Mouse (Mus musculus): ENCODE measurements around the gene Dhh. TPM values are rescaled to one million over a fixed set of nuclear protein-coding genes. Genes with fewer than 3 reads are reported as not detected.

Gene Dhh
- polyA plus RNA-seq, 1 experiment from 2014 or later, result 0.18 TPM

- no peak for DNase-seq (ENCODE audit: low spot score)
- H3K9me3 ChIP-seq (replicated peaks; ENCODE audit: control insufficient read depth, low read length), result no peaks in the 10 kb centered on the region
- H3K4me3 ChIP-seq (ENCODE audit: low read depth, low read length), result 0 out of 2 replicates have a peak overlapping the region, but pooled peaks have one; percentile 13
- H3K4me2 ChIP-seq (ENCODE audit: low read length), result no peak overlapping the region
- peaks cover 72% of the 10 kb centered on the region for H3K27me3 ChIP-seq (replicated peaks; ENCODE audit: control insufficient read depth, insufficient read depth, low read length)
- H3K36me3 ChIP-seq (ENCODE audit: control insufficient read depth, insufficient read depth, low read length), result no peaks in the 10 kb centered on the region
- H3K4me1 ChIP-seq (ENCODE audit: control insufficient read depth, insufficient read depth, low read length), result peaks cover 15% of the 10 kb centered on the region; the same call in 1 of the 2 replicates
- 3% methylated on average over 10 of the region's 10 CpGs for WGBS
- no peak overlapping the region for H3K27ac ChIP-seq (ENCODE audit: low read depth, low read length)
- H3K9ac ChIP-seq (ENCODE audit: low read length), result no peak overlapping the region
- no peak for ATAC-seq
Observed at GRCm38 (mm10) chr15:98897495-98897894, 845 bp downstream of the Dhh start.

GRCm38 (mm10) chr15:98895635-98896589, 2.4 kb downstream of the Dhh start:
- Histone ChIP-seq H3K4me2 (ENCODE audit: low read length) (peak overlapping the region; percentile 42), H3K27me3 (replicated peaks; ENCODE audit: control insufficient read depth, insufficient read depth, low read length) (peaks cover 80% of the 10 kb centered on the region), H3K9ac (ENCODE audit: low read length) (peak overlapping the region; percentile 22), H3K27ac (ENCODE audit: low read depth, low read length) (no peak overlapping the region), H3K36me3 (ENCODE audit: control insufficient read depth, insufficient read depth, low read length) (no peaks in the 10 kb centered on the region), H3K9me3 (replicated peaks; ENCODE audit: control insufficient read depth, low read length) (no peaks in the 10 kb centered on the region), H3K4me1 (ENCODE audit: control insufficient read depth, insufficient read depth, low read length) (peaks cover 15% of the 10 kb centered on the region; the same call in 1 of the 2 replicates), H3K4me3 (ENCODE audit: low read depth, low read length) (peak overlapping the region; percentile 17)
- no peak for ATAC-seq
- DNase-seq (ENCODE audit: low spot score), result peak; percentile 34
- 1% methylated on average over 41 of the region's 41 CpGs for WGBS

DNA sequence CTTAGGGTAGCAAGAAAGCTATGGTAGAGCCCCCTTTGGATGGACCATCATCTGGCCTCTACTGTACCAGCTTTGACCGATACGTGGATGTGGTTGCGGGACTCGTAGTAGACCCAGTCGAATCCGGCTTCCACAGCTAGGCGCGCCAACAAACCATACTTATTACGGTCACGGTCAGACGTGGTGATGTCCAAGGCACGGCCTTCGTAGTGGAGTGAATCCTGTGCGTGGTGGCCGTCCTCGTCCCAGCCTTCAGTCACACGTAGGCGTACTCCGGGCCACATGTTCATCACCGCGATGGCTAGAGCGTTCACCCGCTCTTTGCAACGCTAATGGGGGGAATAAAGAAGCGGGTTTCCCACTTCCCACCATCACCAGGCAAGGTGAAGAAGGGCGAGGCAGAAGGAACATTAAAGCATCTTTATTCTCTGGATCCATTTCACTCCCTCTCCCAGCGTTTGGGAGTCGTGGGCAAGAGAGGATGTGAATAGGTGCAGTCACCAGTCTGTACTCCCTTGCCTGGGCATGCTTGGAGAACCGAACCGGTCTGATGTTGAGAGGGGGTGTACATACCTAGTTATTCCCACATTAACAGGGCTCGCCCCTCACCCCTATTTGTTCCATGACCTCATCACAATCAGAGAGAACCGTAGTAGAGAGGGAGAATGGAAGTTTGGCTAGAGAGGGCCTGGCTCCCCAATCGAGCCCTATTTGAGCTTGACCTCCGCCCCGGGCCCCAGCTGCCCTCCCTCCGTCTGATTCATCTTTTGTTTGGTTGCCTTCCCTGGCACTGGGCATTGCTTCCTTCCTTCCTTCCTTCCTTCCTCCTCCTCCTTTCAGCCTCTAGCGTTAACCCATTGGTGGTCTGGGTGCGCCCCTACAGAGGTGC, 3.4 kb downstream of the Dhh start:
- no peak overlapping the region for H3K27ac ChIP-seq (ENCODE audit: low read depth, low read length)
- peak overlapping the region; percentile 42 for H3K4me3 ChIP-seq (ENCODE audit: low read depth, low read length)
- H3K27me3 ChIP-seq (replicated peaks; ENCODE audit: control insufficient read depth, insufficient read depth, low read length), result peaks cover 77% of the 10 kb centered on the region
- no peaks in the 10 kb centered on the region for H3K9me3 ChIP-seq (replicated peaks; ENCODE audit: control insufficient read depth, low read length)
- H3K9ac ChIP-seq (ENCODE audit: low read length), result peak overlapping the region; percentile 55
- H3K4me1 ChIP-seq (ENCODE audit: control insufficient read depth, insufficient read depth, low read length), result peaks cover 15% of the 10 kb centered on the region; the same call in 1 of the 2 replicates
- DNase-seq (ENCODE audit: low spot score) (no peak), ATAC-seq (no peak)
- H3K36me3 ChIP-seq (ENCODE audit: control insufficient read depth, insufficient read depth, low read length), result no peaks in the 10 kb centered on the region
- peak overlapping the region; percentile 88 for H3K4me2 ChIP-seq (ENCODE audit: low read length)
- WGBS, result 3% methylated on average over 38 of the region's 38 CpGs

- Histone ChIP-seq H3K4me3 (ENCODE audit: low read depth, low read length) (peak within 1 kb of the TSS; percentile 42), H3K4me1 (ENCODE audit: control insufficient read depth, insufficient read depth, low read length) (peaks cover 15% of the 10 kb centered on the region; the same call in 1 of the 2 replicates), H3K9me3 (replicated peaks; ENCODE audit: control insufficient read depth, low read length) (no peaks in the 10 kb centered on the region), H3K9ac (ENCODE audit: low read length) (peak within 1 kb of the TSS; percentile 55), H3K27me3 (replicated peaks; ENCODE audit: control insufficient read depth, insufficient read depth, low read length) (peaks cover 74% of the 10 kb centered on the region), H3K4me2 (ENCODE audit: low read length) (peak within 1 kb of the TSS; percentile 88), H3K27ac (ENCODE audit: low read depth, low read length) (no peak within 1 kb of the TSS), H3K36me3 (ENCODE audit: control insufficient read depth, insufficient read depth, low read length) (no peaks in the 10 kb centered on the region)
- no peak for DNase-seq (ENCODE audit: low spot score)
- no peak for ATAC-seq
- WGBS, result under 1% methylated on average over 77 of the region's 77 CpGs
Observed at GRCm38 (mm10) chr15:98893940-98894745, 4.2 kb downstream of the Dhh start, which contains the start of gene Rhebl1. Gene Rhebl1 (minus strand): TSS chr15:98894540.

DNA sequence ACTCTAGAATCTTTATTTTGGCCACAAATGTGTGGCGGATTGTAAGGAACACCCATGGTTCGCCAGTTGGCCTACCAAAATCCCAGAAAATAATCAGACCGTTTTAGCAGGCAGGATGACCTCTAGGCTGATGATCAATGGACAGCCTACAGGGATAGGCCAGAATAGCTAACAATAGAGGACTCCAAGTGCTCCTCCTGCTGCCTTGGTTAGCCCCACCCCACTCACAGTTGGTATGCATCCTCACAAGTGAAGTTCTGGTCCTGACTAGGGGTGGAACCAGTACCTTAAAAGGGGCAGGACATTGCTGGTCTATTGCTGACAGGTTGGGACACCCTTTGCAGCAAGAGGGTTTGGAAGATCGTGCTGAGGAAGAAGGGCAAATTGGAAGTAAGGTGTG, 5.3 kb downstream of the Dhh start:
- H3K27me3 ChIP-seq (replicated peaks; ENCODE audit: control insufficient read depth, insufficient read depth, low read length), result peaks cover 62% of the 10 kb centered on the region
- 39% methylated on average over 4 of the region's 4 CpGs for WGBS
- no peak for ATAC-seq

DNA sequence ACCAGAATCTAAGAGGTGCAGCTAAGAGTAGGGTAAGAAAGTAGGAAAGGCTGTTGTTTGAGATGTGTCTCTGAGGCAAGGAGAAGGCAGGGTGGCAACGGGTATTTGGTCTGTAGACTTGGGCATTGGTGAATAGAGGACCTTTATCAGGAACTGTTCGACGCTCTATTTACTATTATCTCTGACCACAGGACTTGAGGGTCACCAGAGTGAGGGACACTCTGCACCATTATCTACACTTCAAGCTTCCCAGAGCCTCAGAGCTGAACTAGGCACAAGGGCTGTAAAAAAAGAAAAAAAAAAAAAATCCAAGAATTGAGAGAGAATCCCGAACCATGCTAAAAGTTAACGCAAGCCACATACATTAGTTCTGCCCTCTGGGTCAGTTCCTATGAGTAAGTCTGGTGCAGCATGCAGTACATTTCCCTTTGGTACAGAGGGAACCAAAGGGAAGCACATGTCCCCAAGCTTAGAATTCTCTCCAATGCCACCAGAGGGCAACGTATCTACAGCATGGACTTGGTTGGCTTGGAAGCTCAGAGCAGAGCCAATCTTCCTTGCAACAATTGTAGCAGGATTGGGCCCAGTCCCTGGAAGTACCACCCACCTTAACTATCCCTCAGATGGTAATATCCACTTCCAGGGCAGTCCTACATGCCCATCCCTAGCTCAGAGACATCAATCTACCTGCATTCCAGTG, 6.3 kb downstream of the Dhh start:
- Histone ChIP-seq H3K27ac (ENCODE audit: low read depth, low read length) (no peak overlapping the region), H3K9ac (ENCODE audit: low read length) (no peak overlapping the region), H3K27me3 (replicated peaks; ENCODE audit: control insufficient read depth, insufficient read depth, low read length) (peaks cover 53% of the 10 kb centered on the region), H3K36me3 (ENCODE audit: control insufficient read depth, insufficient read depth, low read length) (no peaks in the 10 kb centered on the region), H3K9me3 (replicated peaks; ENCODE audit: control insufficient read depth, low read length) (no peaks in the 10 kb centered on the region), H3K4me2 (ENCODE audit: low read length) (no peak overlapping the region), H3K4me3 (ENCODE audit: low read depth, low read length) (no peak overlapping the region), H3K4me1 (ENCODE audit: control insufficient read depth, insufficient read depth, low read length) (peaks cover 15% of the 10 kb centered on the region; the same call in 1 of the 2 replicates)
- WGBS, result 53% methylated on average over 6 of the region's 6 CpGs
- peak; percentile 90 for DNase-seq (ENCODE audit: low spot score)
- peak; percentile 68 for ATAC-seq

More for the DNA sequence above, 5.3 kb downstream of the Dhh start:
- no peak overlapping the region for H3K4me3 ChIP-seq (ENCODE audit: low read depth, low read length)
- no peak for DNase-seq (ENCODE audit: low spot score)
- H3K27ac ChIP-seq (ENCODE audit: low read depth, low read length), result no peak overlapping the region
- H3K9me3 ChIP-seq (replicated peaks; ENCODE audit: control insufficient read depth, low read length), result no peaks in the 10 kb centered on the region
- H3K4me2 ChIP-seq (ENCODE audit: low read length), result no peak overlapping the region
- no peaks in the 10 kb centered on the region for H3K36me3 ChIP-seq (ENCODE audit: control insufficient read depth, insufficient read depth, low read length)
- no peak overlapping the region for H3K9ac ChIP-seq (ENCODE audit: low read length)
- peaks cover 15% of the 10 kb centered on the region; the same call in 1 of the 2 replicates for H3K4me1 ChIP-seq (ENCODE audit: control insufficient read depth, insufficient read depth, low read length)

GRCm38 (mm10) chr15:98891198-98891742, 7.1 kb downstream of the Dhh start:
- DNase-seq (ENCODE audit: low spot score) (no peak), ATAC-seq (no peak)
- Histone ChIP-seq H3K4me3 (ENCODE audit: low read depth, low read length) (no peak overlapping the region), H3K9me3 (replicated peaks; ENCODE audit: control insufficient read depth, low read length) (no peaks in the 10 kb centered on the region), H3K27ac (ENCODE audit: low read depth, low read length) (no peak overlapping the region), H3K4me2 (ENCODE audit: low read length) (no peak overlapping the region), H3K27me3 (replicated peaks; ENCODE audit: control insufficient read depth, insufficient read depth, low read length) (peaks cover 45% of the 10 kb centered on the region), H3K9ac (ENCODE audit: low read length) (no peak overlapping the region), H3K36me3 (ENCODE audit: control insufficient read depth, insufficient read depth, low read length) (no peaks in the 10 kb centered on the region), H3K4me1 (ENCODE audit: control insufficient read depth, insufficient read depth, low read length) (peaks cover 15% of the 10 kb centered on the region; the same call in 1 of the 2 replicates)
- WGBS, result 11% methylated on average over 19 of the region's 19 CpGs

Measured in forebrain, embryonic 14.5 days (tissue).